In genomic region chr13:109664956-109665802, GRCm38 (mm10) we compare ENCODE assay signal across 8 mouse cellular contexts.
DNase-seq lines count a peak whose midpoint lies in the region; ATAC-seq lines count a peak whose summit lies in the region.
"Had no signal": no experiment of that assay in that cellular context is flagged by ENCODE, and none has a peak within 500 bp of the region (broad histone marks: within the 10 kb centered on the region; RNA-seq: fewer than 3 reads in every experiment).

No protein-coding gene starts in this region.

- no peaks in the 10 kb centered on the region for H3K9me3 ChIP-seq in hindbrain, embryonic 11.5 days (ENCODE audit: control insufficient read depth, low read length)
- H3K9me3 ChIP-seq in liver, embryonic 12.5 days (replicated peaks): no peaks in the 10 kb centered on the region
- H3K9me3 ChIP-seq in neural tube, embryonic 14.5 days (ENCODE audit: control insufficient read depth, low read length): no peaks in the 10 kb centered on the region

- peak overlapping the region; percentile 40; the same call in 1 of the 2 replicates for H3K27ac ChIP-seq in hindbrain, embryonic 11.5 days (ENCODE audit: low read depth, low read length)
- H3K27ac ChIP-seq in liver, embryonic 12.5 days: peak overlapping the region; percentile 90
- H3K27ac ChIP-seq in neural tube, embryonic 14.5 days (ENCODE audit: low read depth, low read length): peak overlapping the region; percentile 31; the same call in 1 of the 2 replicates

- no peak overlapping the region for H3K9ac ChIP-seq in hindbrain, embryonic 11.5 days (ENCODE audit: low read depth, low read length)
- peak overlapping the region; percentile 56 for H3K9ac ChIP-seq in liver, embryonic 12.5 days
- no peak overlapping the region for H3K9ac ChIP-seq in neural tube, embryonic 14.5 days (replicated peaks; ENCODE audit: low read depth, low read length)

- WGBS in hindbrain, embryonic 11.5 days: 52% methylated on average over 10 of the region's 10 CpGs
- WGBS in liver, embryonic 12.5 days (ENCODE audit: insufficient replicate concordance): 51% methylated on average over 10 of the region's 10 CpGs
- WGBS in neural tube, embryonic 14.5 days: 45% methylated on average over 10 of the region's 10 CpGs

- H3K27me3 ChIP-seq in hindbrain, embryonic 11.5 days (ENCODE audit: control insufficient read depth, insufficient read depth, low read length): no peaks in the 10 kb centered on the region
- no peaks in the 10 kb centered on the region for H3K27me3 ChIP-seq in liver, embryonic 12.5 days (replicated peaks)
- H3K27me3 ChIP-seq in neural tube, embryonic 14.5 days (ENCODE audit: control insufficient read depth, insufficient read depth, low read length): no peaks in the 10 kb centered on the region

- no peaks in the 10 kb centered on the region for H3K36me3 ChIP-seq in hindbrain, embryonic 11.5 days (ENCODE audit: control insufficient read depth, insufficient read depth, low read length)
- no peaks in the 10 kb centered on the region for H3K36me3 ChIP-seq in liver, embryonic 12.5 days
- no peaks in the 10 kb centered on the region for H3K36me3 ChIP-seq in neural tube, embryonic 14.5 days (ENCODE audit: control insufficient read depth, insufficient read depth, low read length)

- no peak overlapping the region for H3K4me2 ChIP-seq in hindbrain, embryonic 11.5 days (replicated peaks; ENCODE audit: low read depth, low read length)
- H3K4me2 ChIP-seq in liver, embryonic 12.5 days: peak overlapping the region; percentile 54
- H3K4me2 ChIP-seq in neural tube, embryonic 14.5 days (ENCODE audit: low read depth, low read length): no peak overlapping the region

- peak; percentile 80 for ATAC-seq in hindbrain, embryonic 11.5 days (ENCODE audit: low FRiP score)
- ATAC-seq in liver, embryonic 12.5 days: peak; percentile 61
- ATAC-seq in neural tube, embryonic 14.5 days (ENCODE audit: low read depth): peak; percentile 78
- no peak for ATAC-seq in CD4-positive, CD25-positive, alpha-beta regulatory T cell, adult 4 months

- intact Hi-C loops in left cerebral cortex, postnatal 4 days (cut with DNase I): no loop called here
- intact Hi-C loops in left cerebral cortex, postnatal 14 days (cut with DNase I): no loop called here

- no peak overlapping the region for H3K4me3 ChIP-seq in hindbrain, embryonic 11.5 days (ENCODE audit: low read depth, low read length)
- H3K4me3 ChIP-seq in liver, embryonic 12.5 days: peak overlapping the region; percentile 1; the same call in 1 of the 2 replicates
- no peak overlapping the region for H3K4me3 ChIP-seq in neural tube, embryonic 14.5 days (ENCODE audit: low read depth, low read length)

- H3K4me1 ChIP-seq in hindbrain, embryonic 11.5 days (replicated peaks; ENCODE audit: control insufficient read depth, insufficient read depth, low read length): no peaks in the 10 kb centered on the region
- H3K4me1 ChIP-seq in liver, embryonic 12.5 days: peaks cover 68% of the 10 kb centered on the region
- H3K4me1 ChIP-seq in neural tube, embryonic 14.5 days (ENCODE audit: control insufficient read depth, insufficient read depth, low read length): peaks cover 6% of the 10 kb centered on the region; the same call in 1 of the 2 replicates

- DNase-seq in left cerebral cortex, postnatal 4 days: peak; percentile 28
- no peak for DNase-seq in left cerebral cortex, postnatal 14 days (ENCODE audit: low spot score in 2 of 2)
- DNase-seq in hindbrain, embryonic 11.5 days (ENCODE audit: low spot score): peak; percentile 19
- no peak for DNase-seq in cerebellum, postnatal 36 days
- DNase-seq: cerebellum, adult 8-10 months had no signal

Comparison
In these comparisons a context has a peak if more than half of its experiments do, and no peak if none do; other contexts are left out.
1. DNase-seq: peak in left cerebral cortex, postnatal 4 days (single experiment) and hindbrain, embryonic 11.5 days (single experiment); none in left cerebral cortex, postnatal 14 days (0 of 2) and cerebellum, postnatal 36 days (0 of 2).
2. H3K27ac ChIP-seq: peak in every context shown above with its lines; median percentile 90 in liver, embryonic 12.5 days; 40 in hindbrain, embryonic 11.5 days; 31 in neural tube, embryonic 14.5 days.